Mouse (Mus musculus) c-Kit-positive CD71-negative TER-119-negative erythroid progenitor cells, embryonic 14.5 days (primary cell): ENCODE measurements around the gene Slc30a7.
"Not testable (repeated sequence)": the region's sequence is repeated elsewhere in the genome, so short reads cannot be mapped to it uniquely, and the experiment has no call there.

Experiments
- DNase-seq: peaks from one replicate; pipeline ENCODE4 v3.0.0-alpha.2; 2013; ENCODE audit warnings: low read depth

Gene Slc30a7

DNA sequence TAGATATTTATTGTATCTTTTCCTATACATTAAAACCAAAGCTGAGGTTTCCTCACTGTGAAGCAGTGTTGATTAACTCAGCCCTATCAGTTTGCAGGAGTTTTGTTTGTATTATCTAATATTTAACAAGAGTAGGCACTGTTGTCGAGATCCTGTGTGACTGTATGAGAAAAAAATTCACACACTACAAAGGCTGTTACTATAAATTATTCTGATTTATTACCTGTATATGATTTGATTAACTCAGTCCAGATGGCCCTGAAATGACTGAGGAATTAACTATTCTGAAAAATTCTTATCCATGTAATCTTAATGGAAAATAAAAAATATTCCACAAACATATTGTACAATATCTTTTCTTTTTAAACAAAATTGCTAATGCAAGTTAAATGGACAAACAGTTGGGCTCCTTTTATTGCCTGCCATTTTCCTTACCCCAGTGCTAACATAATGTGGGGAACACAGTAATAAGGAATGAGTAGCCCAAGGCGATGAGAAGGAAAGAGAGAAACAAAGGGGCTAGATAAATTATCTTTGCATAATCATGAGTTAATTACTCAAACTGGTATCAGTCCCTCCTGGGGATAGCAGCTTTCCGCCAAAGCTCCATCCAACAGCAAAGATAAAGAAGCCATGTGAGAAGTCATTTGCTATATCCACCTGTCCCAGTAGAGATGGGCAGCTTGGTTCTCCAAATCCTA, 57.8 kb downstream of the Slc30a7 start:
- DNase-seq = no peak

GRCm38 (mm10) chr3:115946272-115946671, 60.9 kb downstream of the Slc30a7 start:
- DNase-seq = no peak

GRCm38 (mm10) chr3:115944376-115944775, 62.8 kb downstream of the Slc30a7 start:
- no peak for DNase-seq

DNA sequence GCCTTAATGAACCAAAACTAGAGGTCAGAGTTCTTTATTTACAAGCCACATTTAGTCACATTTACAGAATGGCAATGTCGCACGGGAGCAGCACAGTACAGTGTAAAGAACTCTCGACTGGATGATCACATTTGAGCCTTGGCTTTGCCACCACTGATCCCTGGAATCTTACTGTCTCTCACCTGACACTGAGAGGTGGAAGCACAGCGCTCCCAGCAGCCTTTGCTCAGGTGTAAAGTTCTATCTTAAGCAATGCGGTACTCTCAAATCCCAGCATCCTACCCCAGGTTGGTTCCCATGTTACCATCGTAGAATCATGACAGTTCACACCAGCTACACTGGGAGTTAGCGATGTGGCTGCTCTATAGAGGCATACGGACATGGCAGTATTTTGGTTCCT, 65.7 kb downstream of the Slc30a7 start:
- DNase-seq = no peak

- no peak for DNase-seq
Observed at GRCm38 (mm10) chr3:115940510-115940909, 66.7 kb downstream of the Slc30a7 start.

- no peak for DNase-seq
Observed at GRCm38 (mm10) chr3:115937807-115938206, 69.4 kb downstream of the Slc30a7 start.

DNA sequence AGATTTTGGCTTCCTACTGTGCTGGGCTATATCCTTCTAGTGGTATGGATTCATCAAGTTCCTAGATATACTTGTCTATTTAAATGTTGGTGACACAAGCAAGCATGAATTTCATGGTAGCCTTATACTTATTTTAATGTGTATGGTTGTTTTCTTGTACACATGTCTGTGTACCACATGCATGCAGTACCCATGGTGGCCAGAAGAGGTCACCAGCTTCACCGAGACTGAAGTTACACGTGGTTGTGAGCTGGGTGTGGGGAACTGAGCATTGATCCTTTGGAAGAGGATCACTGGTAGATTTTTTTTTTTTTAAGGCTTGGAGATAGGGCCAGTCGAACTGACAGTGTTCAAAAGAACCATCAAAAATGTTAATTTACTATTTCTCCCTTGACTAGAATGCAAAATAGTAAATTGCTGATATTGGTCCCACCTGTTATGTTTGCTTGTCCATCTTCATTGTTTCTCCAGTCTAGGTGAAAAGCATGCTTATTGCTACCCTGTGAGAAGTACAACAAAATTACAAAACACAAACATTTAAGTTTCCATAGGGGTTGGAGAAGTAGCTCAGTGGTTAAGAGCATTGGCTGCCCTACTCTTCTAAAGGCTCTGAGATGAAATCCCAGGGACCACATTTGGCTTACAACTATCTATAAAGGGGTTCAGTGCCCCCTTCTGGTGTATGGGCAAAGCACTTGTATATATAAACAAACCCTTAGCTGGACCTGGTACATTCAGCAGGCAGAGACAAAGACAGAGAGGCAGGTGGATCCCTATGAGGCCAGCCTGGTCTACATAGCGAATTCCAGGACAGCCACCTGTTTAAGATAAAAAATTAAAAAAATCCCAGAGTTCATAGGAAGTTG, 70.2 kb downstream of the Slc30a7 start:
- peak; percentile 52 for DNase-seq

GRCm38 (mm10) chr3:115933293-115934186, 73.7 kb downstream of the Slc30a7 start:
- no peak for DNase-seq

GRCm38 (mm10) chr3:115931701-115932100, 75.5 kb downstream of the Slc30a7 start:
- DNase-seq = no peak

- DNase-seq = no peak
Observed at GRCm38 (mm10) chr3:115926531-115926930, 80.7 kb downstream of the Slc30a7 start.

DNA sequence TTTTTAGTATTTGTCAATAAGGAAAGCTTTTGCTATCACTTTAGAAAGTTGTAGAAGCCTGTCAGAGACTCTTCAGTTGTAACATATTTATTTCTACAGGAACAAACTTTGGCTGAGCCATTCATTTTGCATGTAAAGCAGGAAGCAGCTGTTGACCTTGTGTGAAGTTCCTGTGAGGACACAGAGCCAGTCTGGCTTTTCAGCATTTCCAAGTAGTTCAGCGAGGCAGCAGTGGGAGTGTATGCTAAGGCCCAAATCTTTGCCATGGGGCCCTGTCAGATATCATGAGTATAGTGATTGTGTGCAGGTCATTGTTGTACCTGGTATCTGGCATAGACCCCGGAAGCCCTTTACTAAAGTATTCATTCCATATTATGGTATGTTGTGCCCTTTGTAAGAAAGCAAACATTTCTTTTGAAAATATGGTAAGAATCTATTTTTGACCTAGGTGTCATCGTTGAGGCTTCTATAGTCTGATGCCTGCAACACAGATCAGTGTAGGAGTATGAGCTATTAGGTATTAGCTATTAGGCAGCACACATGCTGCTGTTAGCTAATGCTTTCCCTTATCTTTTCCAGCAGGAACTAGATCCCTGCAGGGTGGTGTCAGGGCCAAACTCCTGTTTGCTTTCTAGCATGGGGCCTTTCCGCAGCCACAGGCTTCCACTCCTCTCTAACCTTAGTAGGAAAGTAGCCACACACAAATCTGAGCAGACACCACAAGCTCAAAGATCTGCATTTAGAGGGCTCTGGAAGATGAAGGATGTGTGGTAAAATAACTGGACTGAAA, 82.6 kb downstream of the Slc30a7 start:
- no peak for DNase-seq

- DNase-seq = not testable (repeated sequence)
Observed at GRCm38 (mm10) chr3:115907406-115907805, 99.8 kb downstream of the Slc30a7 start.

DNA sequence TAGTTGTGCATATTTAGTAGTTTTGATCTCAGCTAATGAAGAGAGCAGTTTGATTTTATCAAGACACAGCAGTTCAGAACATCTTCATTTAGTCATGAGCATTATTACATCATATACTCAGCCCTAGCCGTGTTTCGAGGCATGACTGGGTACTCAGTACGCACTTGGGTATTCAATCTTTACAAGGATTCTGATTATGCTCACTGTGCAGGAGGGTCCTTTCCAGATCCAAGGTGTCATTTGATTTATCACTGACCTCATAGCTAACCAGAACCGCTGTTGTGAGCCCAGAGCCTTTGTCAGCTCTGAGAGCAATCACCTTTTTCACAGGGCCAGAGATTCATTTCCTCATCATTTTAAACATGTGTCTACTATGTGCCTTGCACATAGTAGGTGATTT, 101.6 kb downstream of the Slc30a7 start:
- DNase-seq = no peak

- DNase-seq = no peak
Observed at GRCm38 (mm10) chr3:115905067-115905466, 102.1 kb downstream of the Slc30a7 start.

GRCm38 (mm10) chr3:115902301-115902956, 104.8 kb downstream of the Slc30a7 start:
- DNase-seq = peak; percentile 61

DNA sequence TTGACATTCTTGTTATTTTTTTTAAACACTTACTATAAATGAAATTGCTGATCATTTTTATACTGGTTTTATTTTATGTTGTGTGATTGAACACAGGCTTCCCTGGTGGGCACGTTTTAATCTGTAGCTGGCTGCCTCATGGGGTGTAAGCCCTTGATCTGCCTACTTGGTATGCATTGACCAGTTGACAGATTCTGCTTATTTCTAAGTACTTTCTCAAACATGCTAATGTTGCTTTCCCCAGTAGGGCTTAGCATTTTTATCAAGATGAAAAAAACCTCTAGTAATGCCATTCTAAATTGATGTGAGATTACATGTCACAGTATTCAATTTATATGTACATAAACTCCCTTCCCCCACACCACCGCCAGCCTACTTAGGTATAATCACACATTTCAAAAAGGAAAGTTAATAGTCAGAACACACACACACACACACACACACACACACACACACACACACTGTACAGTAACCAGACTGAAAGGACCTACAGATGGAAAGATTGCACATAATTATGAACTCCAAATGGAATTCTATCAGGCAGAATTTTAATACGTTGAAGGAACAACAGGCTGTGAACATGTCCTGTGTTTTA, 108.8 kb downstream of the Slc30a7 start:
- no peak for DNase-seq

DNA sequence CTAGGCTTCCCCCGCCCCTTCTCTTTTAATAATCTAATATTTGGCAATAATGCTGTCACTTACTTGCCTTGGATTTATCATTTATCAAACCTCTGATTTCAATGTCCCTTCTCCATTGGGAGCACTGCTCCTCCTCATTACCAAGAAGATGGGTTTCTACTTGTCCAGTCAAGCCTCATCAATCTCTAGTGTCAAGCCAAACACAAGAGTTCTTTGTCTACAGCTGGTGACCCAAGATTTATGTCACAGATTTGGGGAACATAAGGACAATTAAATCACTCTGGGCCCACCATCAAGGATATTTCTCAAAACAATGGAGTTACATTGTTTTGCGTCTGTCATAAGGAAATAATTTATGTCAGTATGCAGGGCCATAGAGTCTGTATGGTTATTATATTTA, 114.0 kb downstream of the Slc30a7 start:
- DNase-seq = no peak

DNA sequence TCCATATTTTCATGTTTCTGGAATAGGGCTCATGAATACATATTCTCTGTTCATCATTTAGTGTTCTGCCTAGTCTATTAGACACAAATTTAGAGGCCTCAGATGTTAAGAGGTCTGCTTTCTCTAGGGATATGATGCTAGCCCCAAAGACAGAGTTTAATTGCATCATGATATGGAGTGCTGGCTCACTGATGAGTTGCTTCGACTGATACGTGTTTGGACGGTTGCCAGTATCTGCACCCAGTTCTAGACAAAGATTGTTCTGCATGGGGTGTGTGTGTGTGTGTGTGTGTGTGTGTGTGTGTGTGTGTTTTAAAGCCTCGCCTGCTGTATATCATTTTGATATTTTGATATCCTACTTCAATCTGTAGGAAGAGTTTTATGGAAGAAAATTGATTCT, 114.9 kb downstream of the Slc30a7 start:
- no peak for DNase-seq
